Mouse (Mus musculus): ENCODE results near the gene Fgf12. TPM values are rescaled to one million over a fixed set of nuclear protein-coding genes. Genes with fewer than 3 reads are reported as not detected.

The Fgf12 gene
- polyA plus RNA-seq, 1 experiment: not detected

DNA sequence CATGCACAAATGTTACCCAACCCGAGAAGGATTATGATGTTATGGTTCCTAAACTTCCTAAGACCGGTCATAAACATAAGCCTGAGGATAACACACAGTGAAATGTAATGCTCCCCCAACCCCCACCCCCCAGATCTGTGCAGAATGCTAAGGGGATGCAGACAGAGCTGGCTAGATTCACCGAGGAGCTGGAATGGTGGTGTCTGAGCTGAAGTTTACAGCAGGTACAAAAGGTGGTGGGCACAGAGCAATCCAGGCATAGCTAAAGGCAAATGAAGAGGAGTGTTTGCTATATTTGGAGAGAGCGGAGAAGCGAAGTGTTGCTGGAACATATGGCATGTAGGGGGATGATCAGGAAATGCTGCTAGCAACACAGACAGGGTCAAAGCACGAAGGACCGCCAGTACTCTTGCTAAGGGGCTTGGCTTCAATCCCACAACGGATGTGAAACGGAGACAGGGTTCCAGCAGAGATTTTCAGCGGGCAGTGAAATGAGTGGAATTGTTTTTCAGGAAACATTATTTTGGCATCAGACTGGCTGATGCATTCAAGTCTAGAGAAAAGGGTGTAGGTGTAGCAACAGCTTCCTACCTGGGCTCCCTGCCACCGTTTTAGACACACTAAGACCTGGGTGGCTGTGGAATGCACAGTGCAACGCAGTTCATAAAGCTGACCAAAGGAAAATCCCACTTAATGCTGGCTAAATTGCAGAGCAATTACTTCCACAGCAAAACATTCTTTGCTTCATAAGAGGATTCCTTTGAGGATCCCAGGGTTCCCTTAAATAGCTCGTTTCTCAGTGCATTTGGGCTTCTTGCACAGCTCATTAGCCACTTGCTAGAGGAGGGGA lies 514.6 kb downstream of the Fgf12 start:
- no peak overlapping the region for H3K4me3 ChIP-seq (ENCODE audit: insufficient read depth, poor library complexity, severe bottlenecking)
- H3K27me3 ChIP-seq (ENCODE audit: control insufficient read depth, insufficient read depth, insufficient read length): no peaks in the 10 kb centered on the region
- TF ChIP-seq USF1 (IDR thresholded peaks at IDR 0.05; ENCODE audit: low read depth) (no peak), MAX (IDR thresholded peaks at IDR 0.05) (no peak), CTCF (IDR thresholded peaks at IDR 0.05; ENCODE audit: control insufficient read depth, insufficient read depth, insufficient read length) (no peak)
- H3ac ChIP-seq (ENCODE audit: control insufficient read depth, insufficient read length, low read depth): no peak overlapping the region
- H3K36me3 ChIP-seq (ENCODE audit: control insufficient read depth, insufficient read depth): no peaks in the 10 kb centered on the region
- H3K79me3 ChIP-seq (ENCODE audit: low read depth): no peaks in the 10 kb centered on the region
- H3K79me2 ChIP-seq (ENCODE audit: control insufficient read depth, insufficient read depth): no peaks in the 10 kb centered on the region

- Histone ChIP-seq H3K79me3 (ENCODE audit: low read depth) (no peaks in the 10 kb centered on the region), H3K27me3 (ENCODE audit: control insufficient read depth, insufficient read depth, insufficient read length) (no peaks in the 10 kb centered on the region), H3K4me3 (ENCODE audit: insufficient read depth, poor library complexity, severe bottlenecking) (no peak overlapping the region), H3ac (ENCODE audit: control insufficient read depth, insufficient read length, low read depth) (no peak overlapping the region), H3K36me3 (ENCODE audit: control insufficient read depth, insufficient read depth) (no peaks in the 10 kb centered on the region), H3K79me2 (ENCODE audit: control insufficient read depth, insufficient read depth) (no peaks in the 10 kb centered on the region)
- TF ChIP-seq MYOD1 (IDR thresholded peaks at IDR 0.05; ENCODE audit: control insufficient read depth, insufficient read length, low read depth) (no peak), USF1 (IDR thresholded peaks at IDR 0.05; ENCODE audit: low read depth) (no peak), CEBPB (IDR thresholded peaks at IDR 0.05; ENCODE audit: low read depth) (no peak), CTCF (IDR thresholded peaks at IDR 0.05; ENCODE audit: control insufficient read depth, insufficient read depth, insufficient read length) (no peak), MAX (IDR thresholded peaks at IDR 0.05) (no peak), MYOG (IDR thresholded peaks at IDR 0.05; ENCODE audit: control insufficient read depth, extremely low read depth, insufficient read length) (no peak), FOSL1 (IDR thresholded peaks at IDR 0.05; ENCODE audit: insufficient read depth, low read length, poor library complexity, severe bottlenecking) (no peak)
These were observed 536.9 kb downstream of the Fgf12 start for GRCm38 (mm10) chr16:28215930-28216329.

DNA sequence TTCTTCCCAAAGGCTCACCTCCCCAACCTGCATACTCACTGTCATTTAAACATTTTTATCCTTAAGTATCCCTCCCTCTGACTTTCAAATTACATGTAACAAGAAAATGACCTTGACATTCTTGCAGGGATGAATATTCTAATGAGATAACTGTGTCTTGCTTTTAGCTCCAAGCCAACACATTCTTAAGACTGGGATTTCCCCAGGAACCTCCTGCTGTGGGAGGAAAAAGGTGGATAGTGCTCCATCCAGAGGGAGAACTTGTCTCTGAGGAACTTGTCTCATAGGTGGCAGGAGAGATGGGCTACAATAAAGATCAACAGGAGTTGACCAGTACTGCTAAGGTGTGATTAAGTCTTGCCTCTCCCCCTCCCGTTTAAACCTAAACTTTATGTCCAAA lies 540.5 kb downstream of the Fgf12 start:
- H3K79me3 ChIP-seq (ENCODE audit: low read depth): no peaks in the 10 kb centered on the region
- TF ChIP-seq CTCF (IDR thresholded peaks at IDR 0.05; ENCODE audit: control insufficient read depth, insufficient read depth, insufficient read length) (no peak), MYOG (IDR thresholded peaks at IDR 0.05; ENCODE audit: control insufficient read depth, extremely low read depth, insufficient read length) (no peak), USF1 (IDR thresholded peaks at IDR 0.05; ENCODE audit: low read depth) (no peak), FOSL1 (IDR thresholded peaks at IDR 0.05; ENCODE audit: insufficient read depth, low read length, poor library complexity, severe bottlenecking) (no peak), MYOD1 (IDR thresholded peaks at IDR 0.05; ENCODE audit: control insufficient read depth, insufficient read length, low read depth) (no peak), CEBPB (IDR thresholded peaks at IDR 0.05; ENCODE audit: low read depth) (no peak), MAX (IDR thresholded peaks at IDR 0.05) (no peak)
- no peaks in the 10 kb centered on the region for H3K79me2 ChIP-seq (ENCODE audit: control insufficient read depth, insufficient read depth)
- no peak overlapping the region for H3ac ChIP-seq (ENCODE audit: control insufficient read depth, insufficient read length, low read depth)
- H3K36me3 ChIP-seq (ENCODE audit: control insufficient read depth, insufficient read depth): no peaks in the 10 kb centered on the region
- no peaks in the 10 kb centered on the region for H3K27me3 ChIP-seq (ENCODE audit: control insufficient read depth, insufficient read depth, insufficient read length)
- no peak overlapping the region for H3K4me3 ChIP-seq (ENCODE audit: insufficient read depth, poor library complexity, severe bottlenecking)

GRCm38 (mm10) chr16:28156443-28156842 lies 596.4 kb downstream of the Fgf12 start:
- no peak overlapping the region for H3K4me3 ChIP-seq (ENCODE audit: insufficient read depth, poor library complexity, severe bottlenecking)
- no peaks in the 10 kb centered on the region for H3K36me3 ChIP-seq (ENCODE audit: control insufficient read depth, insufficient read depth)
- TF ChIP-seq FOSL1 (IDR thresholded peaks at IDR 0.05; ENCODE audit: insufficient read depth, low read length, poor library complexity, severe bottlenecking): no peak

GRCm38 (mm10) chr16:28140972-28141371 lies 611.9 kb downstream of the Fgf12 start:
- Histone ChIP-seq H3K79me3 (ENCODE audit: low read depth) (no peaks in the 10 kb centered on the region), H3K27me3 (ENCODE audit: control insufficient read depth, insufficient read depth, insufficient read length) (no peaks in the 10 kb centered on the region), H3K4me3 (ENCODE audit: insufficient read depth, poor library complexity, severe bottlenecking) (no peak overlapping the region), H3K79me2 (ENCODE audit: control insufficient read depth, insufficient read depth) (no peaks in the 10 kb centered on the region), H3ac (ENCODE audit: control insufficient read depth, insufficient read length, low read depth) (no peak overlapping the region), H3K36me3 (ENCODE audit: control insufficient read depth, insufficient read depth) (no peaks in the 10 kb centered on the region)
- TF ChIP-seq CTCF (IDR thresholded peaks at IDR 0.05; ENCODE audit: control insufficient read depth, insufficient read depth, insufficient read length) (no peak), MYOD1 (IDR thresholded peaks at IDR 0.05; ENCODE audit: control insufficient read depth, insufficient read length, low read depth) (no peak), USF1 (IDR thresholded peaks at IDR 0.05; ENCODE audit: low read depth) (no peak), CEBPB (IDR thresholded peaks at IDR 0.05; ENCODE audit: low read depth) (no peak), MYOG (IDR thresholded peaks at IDR 0.05; ENCODE audit: control insufficient read depth, extremely low read depth, insufficient read length) (no peak), MAX (IDR thresholded peaks at IDR 0.05) (no peak), FOSL1 (IDR thresholded peaks at IDR 0.05; ENCODE audit: insufficient read depth, low read length, poor library complexity, severe bottlenecking) (no peak)

More at GRCm38 (mm10) chr16:28156443-28156842, 596.4 kb downstream of the Fgf12 start:
- Histone ChIP-seq H3K79me3 (ENCODE audit: low read depth) (no peaks in the 10 kb centered on the region), H3K79me2 (ENCODE audit: control insufficient read depth, insufficient read depth) (no peaks in the 10 kb centered on the region), H3K27me3 (ENCODE audit: control insufficient read depth, insufficient read depth, insufficient read length) (no peaks in the 10 kb centered on the region), H3ac (ENCODE audit: control insufficient read depth, insufficient read length, low read depth) (no peak overlapping the region)

DNA sequence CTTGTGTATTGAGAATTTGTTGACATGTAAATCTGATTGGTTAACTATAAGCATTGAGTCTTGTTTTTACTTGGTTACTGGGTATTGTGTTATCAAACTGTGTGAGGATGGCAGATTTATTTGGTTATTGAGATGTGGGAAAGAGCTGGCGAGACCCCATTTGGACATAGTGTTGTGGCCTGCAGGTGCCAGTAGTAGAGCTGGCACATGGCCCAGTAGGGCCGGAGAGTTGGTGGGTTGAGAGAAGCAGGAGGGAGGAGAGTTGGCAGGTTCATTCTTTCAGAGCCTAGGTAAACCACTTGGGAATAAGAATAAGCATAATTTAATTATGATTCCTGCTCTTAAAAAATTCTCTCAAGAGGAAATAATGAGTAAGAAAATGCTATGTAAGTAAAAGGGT lies 625.9 kb downstream of the Fgf12 start:
- Histone ChIP-seq H3K27me3 (ENCODE audit: control insufficient read depth, insufficient read depth, insufficient read length) (no peaks in the 10 kb centered on the region), H3K4me3 (ENCODE audit: insufficient read depth, poor library complexity, severe bottlenecking) (no peak overlapping the region), H3ac (ENCODE audit: control insufficient read depth, insufficient read length, low read depth) (no peak overlapping the region), H3K36me3 (ENCODE audit: control insufficient read depth, insufficient read depth) (no peaks in the 10 kb centered on the region), H3K79me2 (ENCODE audit: control insufficient read depth, insufficient read depth) (no peaks in the 10 kb centered on the region), H3K79me3 (ENCODE audit: low read depth) (no peaks in the 10 kb centered on the region)
- TF ChIP-seq FOSL1 (IDR thresholded peaks at IDR 0.05; ENCODE audit: insufficient read depth, low read length, poor library complexity, severe bottlenecking) (no peak), CEBPB (IDR thresholded peaks at IDR 0.05; ENCODE audit: low read depth) (no peak), MYOD1 (IDR thresholded peaks at IDR 0.05; ENCODE audit: control insufficient read depth, insufficient read length, low read depth) (no peak), CTCF (IDR thresholded peaks at IDR 0.05; ENCODE audit: control insufficient read depth, insufficient read depth, insufficient read length) (no peak), MAX (IDR thresholded peaks at IDR 0.05) (no peak), USF1 (IDR thresholded peaks at IDR 0.05; ENCODE audit: low read depth) (no peak), MYOG (IDR thresholded peaks at IDR 0.05; ENCODE audit: control insufficient read depth, extremely low read depth, insufficient read length) (no peak)

Small RNA genes within 50 kb of the gene (microRNA-seq; reads per million reads assigned to microRNA genes)
- gene Mir690 (ENCODE audit: borderline microRNAs expressed): not detected

Other genes with a start within 250 kb of the Fgf12 start
- 9.2 TPM for gene Mb21d2, start 176.6 kb upstream of the Fgf12 start, polyA plus RNA-seq (2012; fragmentation: generic; extraction: Trizol)

Data from C2C12 (cell line).